Mouse (Mus musculus) heart, postnatal 14 days (tissue): ENCODE results near the gene Prkacb. TPM values are rescaled to one million over a fixed set of nuclear protein-coding genes. Genes with fewer than 3 reads are reported as not detected.
"Not testable (repeated sequence)": the region's sequence is repeated elsewhere in the genome, so short reads cannot be mapped to it uniquely, and the experiment has no call there.

Experiments used
- DNase-seq, 2 experiments: peaks; one replicate each; pipeline ENCODE4 v3.0.0; 2021 to 2022
- intact Hi-C: fragments of 180-260 bp; cut with DNase I; formaldehyde crosslinking; loops from one replicate; pipeline ENCODE4 v1.15.1; 2025
- total RNA-seq, 2 experiments: library from RNA; stranded (reverse); gene quantifications; 2 replicates each; pipeline ENCODE4 v1.2.3; 2021

The Prkacb gene
- total RNA-seq, 2 experiments from 2014 or later = 62.5 to 68.3 TPM

GRCm38 (mm10) chr3:146736186-146736585, 76.6 kb downstream of the Prkacb start:
- DNase-seq, intact Hi-C loops: not testable (repeated sequence)

- DNase-seq = no peak
- intact Hi-C loops = no loop called here
These were observed 77.1 kb downstream of the Prkacb start for GRCm38 (mm10) chr3:146735657-146736056.

GRCm38 (mm10) chr3:146734907-146735629, 77.7 kb downstream of the Prkacb start:
- intact Hi-C loops = no loop called here

GRCm38 (mm10) chr3:146731499-146731898, 81.3 kb downstream of the Prkacb start:
- no peak for DNase-seq
- intact Hi-C loops = no loop called here

More at GRCm38 (mm10) chr3:146734907-146735629, 77.7 kb downstream of the Prkacb start:
- DNase-seq = no peak

- intact Hi-C loops = no loop called here
- no peak for DNase-seq
These were observed 89.8 kb downstream of the Prkacb start for GRCm38 (mm10) chr3:146723037-146723436.

GRCm38 (mm10) chr3:146719696-146720095, 93.1 kb downstream of the Prkacb start:
- intact Hi-C loops = no loop called here
- DNase-seq = no peak

GRCm38 (mm10) chr3:146718251-146718650, 94.5 kb downstream of the Prkacb start:
- intact Hi-C loops = no loop called here

GRCm38 (mm10) chr3:146712305-146712704, 100.5 kb downstream of the Prkacb start:
- intact Hi-C loops = no loop called here
- DNase-seq = no peak

More at GRCm38 (mm10) chr3:146718251-146718650, 94.5 kb downstream of the Prkacb start:
- no peak for DNase-seq

- intact Hi-C loops = no loop called here
- no peak for DNase-seq
These were observed 101.2 kb downstream of the Prkacb start for GRCm38 (mm10) chr3:146711559-146711958.

GRCm38 (mm10) chr3:146711084-146711483, 101.7 kb downstream of the Prkacb start:
- intact Hi-C loops = no loop called here
- no peak for DNase-seq

- DNase-seq = no peak
- intact Hi-C loops = no loop called here
These were observed 103.7 kb downstream of the Prkacb start for GRCm38 (mm10) chr3:146709086-146709485.

GRCm38 (mm10) chr3:146708381-146708780, 104.4 kb downstream of the Prkacb start:
- intact Hi-C loops = no loop called here
- DNase-seq = no peak

- intact Hi-C loops = no loop called here
- DNase-seq = no peak
These were observed 108.7 kb downstream of the Prkacb start for GRCm38 (mm10) chr3:146704099-146704498.

GRCm38 (mm10) chr3:146700051-146700450, 112.7 kb downstream of the Prkacb start:
- peak; percentile 5 to 15 for DNase-seq

GRCm38 (mm10) chr3:146698982-146699381, 113.8 kb downstream of the Prkacb start:
- DNase-seq = no peak
- intact Hi-C loops = no loop called here

More at GRCm38 (mm10) chr3:146700051-146700450, 112.7 kb downstream of the Prkacb start:
- intact Hi-C loops = no loop called here

GRCm38 (mm10) chr3:146692547-146692946, 120.2 kb downstream of the Prkacb start:
- no peak for DNase-seq
- intact Hi-C loops = no loop called here

GRCm38 (mm10) chr3:146687121-146687725, 125.6 kb downstream of the Prkacb start:
- no peak for DNase-seq
- intact Hi-C loops = loop anchor here (5.0 to 10.0 kb wide), 2 partner anchors 85 to 122 kb away; no protein-coding TSS in a partner anchor

GRCm38 (mm10) chr3:146686428-146686827, 126.4 kb downstream of the Prkacb start:
- intact Hi-C loops = loop anchor here (5.0 to 10.0 kb wide), 2 partner anchors 86 to 122 kb away; no protein-coding TSS in a partner anchor
- no peak for DNase-seq

GRCm38 (mm10) chr3:146684811-146685675, 127.7 kb downstream of the Prkacb start, which contains the start of gene Samd13:
Gene Samd13 (minus strand): TSS chr3:146685592.
- peak; percentile 67 to 81 for DNase-seq
- intact Hi-C loops = loop anchor here (5.0 to 10.0 kb wide), 2 partner anchors 87 to 120 kb away; no protein-coding TSS in a partner anchor

GRCm38 (mm10) chr3:146683095-146683494, 129.7 kb downstream of the Prkacb start:
- intact Hi-C loops = loop anchor here (10.0 kb wide), 1 partner anchor 118 kb away; no protein-coding TSS in a partner anchor

More at GRCm38 (mm10) chr3:146683095-146683494, 129.7 kb downstream of the Prkacb start:
- no peak for DNase-seq
